Mouse (Mus musculus) cerebellum, postnatal 14 days (tissue): ENCODE measurements around the gene Mobp.

ENCODE experiments used
- DNase-seq, 2 experiments: peaks; one replicate each; pipeline ENCODE4 v3.0.0; 2021; ENCODE audit warnings: mixed read lengths in 2 of 2

Gene Mobp

DNA sequence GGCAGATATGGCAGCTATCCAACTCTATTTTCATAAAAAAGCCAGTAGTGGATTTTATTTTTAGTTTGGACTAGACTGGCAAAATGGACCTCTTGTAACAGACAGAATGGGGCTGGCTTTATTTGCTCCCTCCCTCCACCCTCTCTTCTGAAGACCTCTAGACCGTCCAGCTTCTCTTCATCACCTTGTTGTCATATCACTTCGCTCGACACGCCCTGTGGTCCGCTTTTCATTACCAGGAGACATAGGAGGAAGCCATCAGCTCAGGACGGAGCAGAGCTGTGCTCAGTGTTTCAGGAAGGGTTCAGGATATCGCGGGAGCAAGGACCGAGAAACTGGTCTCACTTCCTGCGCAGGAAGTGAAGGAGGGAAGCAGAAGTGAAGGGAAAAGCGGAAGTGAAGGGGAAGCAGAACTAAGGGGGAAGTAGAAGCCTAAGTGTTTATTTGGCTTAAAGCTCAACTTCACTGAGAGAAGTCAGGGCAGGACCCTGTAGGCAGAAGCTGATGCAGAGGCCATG lies 65.5 kb downstream of the Mobp start:
- no peak for DNase-seq

- peak in 1 of 2 experiments; percentile 15 for DNase-seq
Observed at GRCm38 (mm10) chr9:120219411-120219810, 69.9 kb downstream of the Mobp start.
